In the genomic region with DNA sequence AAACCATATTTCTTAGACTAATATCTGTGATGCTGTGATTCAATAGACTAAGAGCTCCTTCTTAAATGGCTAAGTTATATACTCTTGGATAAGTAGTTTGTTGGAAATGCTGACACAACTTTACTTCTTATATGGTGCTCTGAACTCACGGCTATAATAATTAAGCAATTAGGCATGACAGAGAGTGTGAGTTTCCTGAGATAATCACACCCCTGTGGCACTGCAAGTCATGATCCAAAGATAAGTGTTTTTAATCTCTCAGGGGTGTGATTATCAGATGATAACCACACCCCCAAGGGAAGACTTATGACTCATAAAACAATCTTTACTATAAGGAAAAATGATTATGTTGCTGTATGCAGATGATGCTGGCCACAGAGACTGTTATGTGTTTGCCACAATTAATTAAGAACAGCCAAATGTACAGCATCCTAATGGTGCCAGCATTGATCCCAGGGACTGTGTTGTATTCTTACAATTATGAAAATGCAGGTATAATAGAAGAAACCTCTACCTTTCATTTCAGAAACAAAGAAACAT, we compare ENCODE assay signal across 25 mouse cellular contexts.
DNase-seq lines count a peak whose midpoint lies in the region; ATAC-seq and TF ChIP-seq lines count a peak whose summit lies in the region.
"Had no signal": no experiment of that assay in that cellular context is flagged by ENCODE, and none has a peak within 500 bp of the region (broad histone marks: within the 10 kb centered on the region; RNA-seq: fewer than 3 reads in every experiment).

No protein-coding gene starts in this region.

- WGBS in embryonic facial prominence, embryonic 14.5 days = 51% methylated on average over 1 of the region's 1 CpGs
- WGBS in embryonic facial prominence, embryonic 10.5 days = 79% methylated on average over 1 of the region's 1 CpGs
- 45% methylated on average over 1 of the region's 1 CpGs for WGBS in hindbrain, embryonic 14.5 days
- 45% methylated on average over 1 of the region's 1 CpGs for WGBS in hindbrain, postnatal 0 days
- WGBS in neural tube, embryonic 15.5 days = 38% methylated on average over 1 of the region's 1 CpGs

- no peak overlapping the region for H3K4me2 ChIP-seq in embryonic facial prominence, embryonic 14.5 days (ENCODE audit: low read depth, low read length)
- H3K4me2 ChIP-seq in hindbrain, embryonic 14.5 days (replicated peaks) = no peak overlapping the region
- H3K4me2 ChIP-seq in hindbrain, postnatal 0 days (ENCODE audit: low read depth, low read length) = no peak overlapping the region
- no peak overlapping the region for H3K4me2 ChIP-seq in neural tube, embryonic 15.5 days
- H3K4me2 ChIP-seq: embryonic facial prominence, embryonic 13.5 days; forebrain, embryonic 13.5 days; forebrain, embryonic 15.5 days had no signal

- no peaks in the 10 kb centered on the region for H3K27me3 ChIP-seq in embryonic facial prominence, embryonic 14.5 days (replicated peaks; ENCODE audit: control insufficient read depth, insufficient read depth, low read length)
- H3K27me3 ChIP-seq in embryonic facial prominence, embryonic 10.5 days (replicated peaks; ENCODE audit: low read depth, poor library complexity, severe bottlenecking) = no peaks in the 10 kb centered on the region
- H3K27me3 ChIP-seq in hindbrain, embryonic 14.5 days (ENCODE audit: control insufficient read depth, insufficient read depth, low read length) = no peaks in the 10 kb centered on the region
- H3K27me3 ChIP-seq in hindbrain, postnatal 0 days (ENCODE audit: insufficient read depth, low read length) = no peaks in the 10 kb centered on the region
- H3K27me3 ChIP-seq in neural tube, embryonic 15.5 days (replicated peaks) = no peaks in the 10 kb centered on the region
- H3K27me3 ChIP-seq: CH12.LX; embryonic facial prominence, embryonic 13.5 days; forebrain, embryonic 13.5 days; forebrain, embryonic 15.5 days had no signal

- no peak for TF ChIP-seq CTCF in hindbrain, postnatal 0 days (IDR thresholded peaks at IDR 0.05; ENCODE audit: low read depth)
- TF ChIP-seq CTCF in brain, embryonic 14.5 days (IDR thresholded peaks at IDR 0.05; ENCODE audit: borderline replicate concordance, extremely low read depth, insufficient read depth, insufficient read length) = no peak

- peak; percentile 15 for DNase-seq in embryonic facial prominence, embryonic 14.5 days (ENCODE audit: low spot score)
- no peak for DNase-seq in embryonic facial prominence, embryonic 10.5 days (ENCODE audit: low spot score)
- no peak for DNase-seq in hindbrain, embryonic 14.5 days (ENCODE audit: low spot score)
- DNase-seq in hindbrain, postnatal 0 days (ENCODE audit: low spot score) = no peak
- peak; percentile 2 for DNase-seq in brain, embryonic 14.5 days (ENCODE audit: low read depth)
- DNase-seq in adipocyte (ENCODE audit: low spot score) = no peak
- DNase-seq: adrenal gland, adult 2 months; adrenal gland, postnatal 10 days; adrenal gland, postnatal 25 days; B cell, adult 2 months; cerebellum, adult 11-12 months; cerebellum, adult 2 months; cerebellum, adult 9-10 months; cerebellum, postnatal 10 days; cerebellum, postnatal 25 days; forebrain, postnatal 0 days had no signal

- H3K9ac ChIP-seq in embryonic facial prominence, embryonic 14.5 days (ENCODE audit: low read depth, low read length) = no peak overlapping the region
- no peak overlapping the region for H3K9ac ChIP-seq in hindbrain, embryonic 14.5 days
- H3K9ac ChIP-seq in hindbrain, postnatal 0 days (replicated peaks; ENCODE audit: low read length) = no peak overlapping the region
- no peak overlapping the region for H3K9ac ChIP-seq in neural tube, embryonic 15.5 days (replicated peaks)
- H3K9ac ChIP-seq: embryonic facial prominence, embryonic 13.5 days; forebrain, embryonic 13.5 days; forebrain, embryonic 15.5 days; forebrain, postnatal 0 days had no signal

- H3K36me3 ChIP-seq in embryonic facial prominence, embryonic 14.5 days (ENCODE audit: control insufficient read depth, insufficient read depth, low read length) = no peaks in the 10 kb centered on the region
- H3K36me3 ChIP-seq in embryonic facial prominence, embryonic 10.5 days (replicated peaks) = no peaks in the 10 kb centered on the region
- H3K36me3 ChIP-seq in hindbrain, embryonic 14.5 days (replicated peaks; ENCODE audit: control insufficient read depth, insufficient read depth) = no peaks in the 10 kb centered on the region
- H3K36me3 ChIP-seq in hindbrain, postnatal 0 days (ENCODE audit: insufficient read depth, low read length) = no peaks in the 10 kb centered on the region
- no peaks in the 10 kb centered on the region for H3K36me3 ChIP-seq in neural tube, embryonic 15.5 days
- H3K36me3 ChIP-seq: embryonic facial prominence, embryonic 13.5 days; forebrain, embryonic 15.5 days; G1E had no signal

- no peaks in the 10 kb centered on the region for H3K9me3 ChIP-seq in embryonic facial prominence, embryonic 14.5 days (ENCODE audit: control insufficient read depth, low read length)
- H3K9me3 ChIP-seq in embryonic facial prominence, embryonic 10.5 days = no peaks in the 10 kb centered on the region
- H3K9me3 ChIP-seq in hindbrain, embryonic 14.5 days (ENCODE audit: control insufficient read depth, low read length) = no peaks in the 10 kb centered on the region
- no peaks in the 10 kb centered on the region for H3K9me3 ChIP-seq in hindbrain, postnatal 0 days (ENCODE audit: low read length)
- H3K9me3 ChIP-seq in neural tube, embryonic 15.5 days (replicated peaks) = no peaks in the 10 kb centered on the region
- H3K9me3 ChIP-seq: embryonic facial prominence, embryonic 13.5 days; forebrain, embryonic 13.5 days; forebrain, embryonic 15.5 days; G1E had no signal

- peak; percentile 80; the same call in 1 of the 2 replicates for ATAC-seq in embryonic facial prominence, embryonic 14.5 days (ENCODE audit: low read depth)
- ATAC-seq in hindbrain, embryonic 14.5 days (ENCODE audit: low FRiP score) = 0 out of 2 replicates have a peak, but pooled peaks have one; percentile 51
- no peak for ATAC-seq in hindbrain, postnatal 0 days
- peak; percentile 53; the same call in 1 of the 2 replicates for ATAC-seq in neural tube, embryonic 15.5 days (ENCODE audit: low FRiP score)
- ATAC-seq: activated CD4-positive, CD25-positive, alpha-beta regulatory T cell, adult 4 months; CD4-positive, CD25-positive, alpha-beta regulatory T cell, adult 4 months; forebrain, embryonic 13.5 days; forebrain, embryonic 15.5 days; forebrain, postnatal 0 days; Patski had no signal

- no peak overlapping the region for H3K27ac ChIP-seq in embryonic facial prominence, embryonic 14.5 days (replicated peaks; ENCODE audit: low read depth, low read length)
- H3K27ac ChIP-seq in embryonic facial prominence, embryonic 10.5 days (replicated peaks) = no peak overlapping the region
- no peak overlapping the region for H3K27ac ChIP-seq in hindbrain, embryonic 14.5 days
- H3K27ac ChIP-seq in hindbrain, postnatal 0 days = no peak overlapping the region
- no peak overlapping the region for H3K27ac ChIP-seq in neural tube, embryonic 15.5 days (replicated peaks)
- H3K27ac ChIP-seq: embryonic facial prominence, embryonic 13.5 days; forebrain, embryonic 13.5 days; forebrain, embryonic 15.5 days had no signal

- TF ChIP-seq POLR2A in brain, embryonic 14.5 days (IDR thresholded peaks at IDR 0.05; ENCODE audit: borderline replicate concordance, extremely low read depth, insufficient read depth, insufficient read length, poor library complexity, severe bottlenecking) = no peak

- H3K4me1 ChIP-seq in embryonic facial prominence, embryonic 14.5 days (ENCODE audit: control insufficient read depth, insufficient read depth, low read length) = no peaks in the 10 kb centered on the region
- no peaks in the 10 kb centered on the region for H3K4me1 ChIP-seq in embryonic facial prominence, embryonic 10.5 days
- no peaks in the 10 kb centered on the region for H3K4me1 ChIP-seq in hindbrain, embryonic 14.5 days (replicated peaks; ENCODE audit: control insufficient read depth, insufficient read depth, low read length)
- no peaks in the 10 kb centered on the region for H3K4me1 ChIP-seq in hindbrain, postnatal 0 days (ENCODE audit: insufficient read depth, low read length)
- no peaks in the 10 kb centered on the region for H3K4me1 ChIP-seq in neural tube, embryonic 15.5 days
- H3K4me1 ChIP-seq: embryonic facial prominence, embryonic 13.5 days; forebrain, embryonic 13.5 days; forebrain, embryonic 15.5 days had no signal

- H3K4me3 ChIP-seq in embryonic facial prominence, embryonic 14.5 days (ENCODE audit: low read depth, low read length) = no peak overlapping the region
- H3K4me3 ChIP-seq in embryonic facial prominence, embryonic 10.5 days = no peak overlapping the region
- H3K4me3 ChIP-seq in hindbrain, embryonic 14.5 days (replicated peaks; ENCODE audit: low read length) = no peak overlapping the region
- H3K4me3 ChIP-seq in hindbrain, postnatal 0 days (ENCODE audit: low read length) = no peak overlapping the region
- H3K4me3 ChIP-seq in neural tube, embryonic 15.5 days (replicated peaks) = no peak overlapping the region
- H3K4me3 ChIP-seq: embryonic facial prominence, embryonic 13.5 days; forebrain, embryonic 13.5 days; forebrain, embryonic 15.5 days had no signal

Comparison
In these comparisons a context has a peak if more than half of its experiments do, and no peak if none do; other contexts are left out.
1. DNase-seq: peak in embryonic facial prominence, embryonic 14.5 days (single experiment) and brain, embryonic 14.5 days (single experiment); none in embryonic facial prominence, embryonic 10.5 days (single experiment), hindbrain, embryonic 14.5 days (single experiment), hindbrain, postnatal 0 days (single experiment) and adipocyte (single experiment).